Mouse (Mus musculus): ENCODE data around the gene Hcls1. TPM values are rescaled to one million over a fixed set of nuclear protein-coding genes. Genes with fewer than 3 reads are reported as not detected.
A peak's percentile ranks its signal among the peaks of the same experiment; 100 is the strongest.

Gene Hcls1
- total RNA-seq, 1 experiment from 2014 or later, result 146 TPM

DNA sequence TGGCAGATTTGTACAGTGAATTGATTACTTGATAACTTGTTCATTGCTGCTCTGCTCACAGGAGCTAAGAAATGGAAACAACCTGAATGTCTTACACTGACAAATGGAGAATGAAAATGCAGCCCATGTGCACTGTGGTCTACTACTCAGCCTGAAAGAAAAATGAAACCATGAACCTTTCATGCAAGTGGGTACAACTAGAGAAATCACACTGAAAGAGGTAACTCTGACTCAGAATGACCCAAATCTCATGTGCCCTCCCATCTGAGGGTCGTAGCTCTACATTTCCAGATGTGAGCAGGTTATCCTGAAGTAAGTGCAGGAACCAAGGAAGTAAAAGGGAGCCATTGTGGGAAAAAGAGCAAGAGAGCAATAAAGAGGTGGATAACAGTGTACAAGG lies 49.0 kb downstream of the Hcls1 start:
- ATAC-seq (replicated peaks; ENCODE audit: low read depth, poor library complexity, severe bottlenecking), result no peak

DNA sequence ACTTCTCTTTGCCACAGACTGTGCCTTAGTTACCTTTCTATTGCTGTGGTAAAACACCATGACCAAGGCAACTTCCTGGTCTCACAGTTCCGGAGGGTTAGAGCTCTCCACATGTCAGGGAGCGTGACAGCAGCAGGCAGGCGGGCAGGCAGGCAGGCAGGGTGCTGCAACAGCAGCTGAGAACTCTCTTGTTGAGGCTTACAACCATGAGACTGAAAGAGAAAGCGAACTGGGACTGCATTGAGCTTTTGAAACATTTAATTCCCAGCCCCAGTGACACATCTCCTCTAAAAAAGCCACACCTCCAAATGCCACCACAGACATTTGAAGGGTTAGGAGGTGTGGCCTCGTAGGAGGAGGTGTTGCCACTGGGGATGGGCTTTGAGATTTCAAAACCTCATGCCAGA lies 50.9 kb downstream of the Hcls1 start:
- ATAC-seq (replicated peaks; ENCODE audit: low read depth, poor library complexity, severe bottlenecking), result peak; percentile 78

DNA sequence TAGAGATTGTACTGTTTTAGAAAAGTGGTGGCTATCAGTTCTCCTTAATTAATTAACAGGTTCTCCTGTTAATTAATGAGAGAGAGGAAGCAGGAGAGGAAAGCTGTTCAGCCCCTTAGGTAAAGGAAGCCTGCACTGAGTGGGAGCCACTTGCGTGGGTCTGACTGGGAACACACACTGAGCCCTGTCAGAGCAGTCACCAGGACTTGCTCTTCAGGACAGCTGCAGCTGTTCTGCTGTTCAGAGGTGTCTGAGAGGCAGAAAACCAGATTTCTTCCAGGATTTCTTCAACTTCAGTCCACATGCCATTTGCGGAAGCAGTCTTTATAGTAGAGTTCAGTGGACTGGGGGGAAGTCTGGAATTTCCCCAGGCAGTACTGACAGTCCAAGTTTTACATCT lies 52.6 kb downstream of the Hcls1 start:
- no peak for ATAC-seq (replicated peaks; ENCODE audit: low read depth, poor library complexity, severe bottlenecking)

DNA sequence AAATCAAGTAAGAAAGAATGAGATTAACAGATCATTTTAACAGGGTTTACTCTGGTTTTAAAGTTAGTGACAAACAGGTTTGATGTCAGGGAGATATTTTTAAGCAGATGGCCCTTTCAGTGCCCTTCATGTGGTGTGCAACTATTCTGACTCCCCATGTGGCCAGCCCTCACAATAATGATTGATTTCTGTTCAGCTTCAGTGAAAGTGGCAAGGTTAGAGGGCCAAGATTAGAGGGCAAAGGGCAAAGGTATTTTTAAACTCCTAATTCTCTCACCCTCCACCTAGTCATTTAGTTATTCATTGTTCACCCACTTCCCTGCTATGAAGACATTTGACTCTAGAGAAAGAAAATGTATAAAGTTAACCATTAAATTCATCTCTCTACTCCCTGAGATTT lies 53.3 kb downstream of the Hcls1 start:
- ATAC-seq (replicated peaks; ENCODE audit: low read depth, poor library complexity, severe bottlenecking), result no peak

DNA sequence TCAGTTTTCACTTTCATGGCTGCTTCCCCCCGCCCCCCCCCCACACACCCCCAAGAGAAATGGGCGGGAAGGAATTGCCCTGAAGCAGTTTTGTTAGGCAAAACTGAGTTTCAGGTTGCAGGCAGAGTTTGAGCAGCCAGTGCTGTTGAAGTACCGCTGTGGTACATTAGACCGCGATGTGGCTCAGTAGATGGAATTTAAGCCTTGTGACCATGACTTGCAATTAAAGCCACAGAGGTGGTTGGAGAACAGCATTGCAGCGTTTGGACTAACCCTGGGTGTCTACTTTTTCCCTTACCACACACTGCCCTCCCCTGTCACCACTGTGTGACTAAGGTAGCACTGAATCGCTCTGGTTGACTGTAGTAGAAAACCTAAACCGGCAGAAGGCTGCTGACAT lies 54.7 kb downstream of the Hcls1 start:
- ATAC-seq (replicated peaks; ENCODE audit: low read depth, poor library complexity, severe bottlenecking), result peak; percentile 83

DNA sequence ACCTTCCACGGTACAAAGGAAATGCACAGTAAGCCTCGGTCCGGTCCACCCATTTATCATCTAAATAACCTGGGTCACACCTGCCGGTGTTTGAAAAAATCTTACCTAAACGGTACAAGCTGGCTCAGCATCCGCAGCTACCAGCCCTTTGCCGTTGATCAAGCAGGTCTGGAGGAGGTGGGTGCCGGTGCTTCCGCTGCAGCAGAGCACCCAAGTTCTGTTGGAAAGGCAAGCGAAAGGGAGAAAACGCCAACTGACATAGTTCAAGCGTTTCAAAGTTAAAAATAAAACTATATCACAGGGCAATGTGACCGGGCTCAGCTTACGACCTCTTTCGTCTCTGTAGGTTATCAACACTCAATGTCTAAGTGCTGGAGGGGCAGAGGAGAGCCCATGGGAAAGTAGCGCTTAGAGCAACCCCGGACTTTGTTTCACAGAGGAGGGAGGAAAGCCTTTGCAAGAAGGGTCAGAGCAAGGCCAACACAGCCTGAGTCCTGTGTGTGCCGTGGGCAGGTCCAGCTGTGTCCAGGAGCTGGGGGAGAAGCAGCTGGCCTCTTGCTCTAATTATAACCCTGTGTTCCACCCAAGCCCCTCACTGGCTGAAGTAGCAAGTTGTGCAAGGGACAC lies 55.3 kb downstream of the Hcls1 start, which contains the start of gene Fbxo40:
Gene Fbxo40 (minus strand): TSS at position 469 of the 627 bp plus-strand sequence.
- ATAC-seq (replicated peaks; ENCODE audit: low read depth, poor library complexity, severe bottlenecking), result no peak

DNA sequence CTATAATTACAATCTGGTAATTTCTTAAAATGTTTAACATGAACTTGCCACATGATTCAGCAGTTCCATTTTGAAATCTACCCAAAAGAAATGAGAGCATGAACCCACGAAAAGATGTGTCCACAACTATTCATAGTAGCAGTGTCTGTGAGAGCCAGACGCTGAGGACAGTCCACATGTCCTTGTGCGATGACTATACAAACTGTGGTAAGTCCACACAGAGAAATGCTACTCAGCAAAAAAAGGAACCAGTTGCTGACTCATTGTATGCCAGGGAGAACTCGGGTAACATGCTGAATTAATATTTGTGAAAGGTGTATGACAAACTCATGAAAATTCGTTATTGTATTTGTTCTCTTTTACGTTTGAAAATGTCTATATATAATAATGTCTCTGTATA lies 62.9 kb downstream of the Hcls1 start:
- ATAC-seq (replicated peaks; ENCODE audit: low read depth, poor library complexity, severe bottlenecking), result peak; percentile 72

DNA sequence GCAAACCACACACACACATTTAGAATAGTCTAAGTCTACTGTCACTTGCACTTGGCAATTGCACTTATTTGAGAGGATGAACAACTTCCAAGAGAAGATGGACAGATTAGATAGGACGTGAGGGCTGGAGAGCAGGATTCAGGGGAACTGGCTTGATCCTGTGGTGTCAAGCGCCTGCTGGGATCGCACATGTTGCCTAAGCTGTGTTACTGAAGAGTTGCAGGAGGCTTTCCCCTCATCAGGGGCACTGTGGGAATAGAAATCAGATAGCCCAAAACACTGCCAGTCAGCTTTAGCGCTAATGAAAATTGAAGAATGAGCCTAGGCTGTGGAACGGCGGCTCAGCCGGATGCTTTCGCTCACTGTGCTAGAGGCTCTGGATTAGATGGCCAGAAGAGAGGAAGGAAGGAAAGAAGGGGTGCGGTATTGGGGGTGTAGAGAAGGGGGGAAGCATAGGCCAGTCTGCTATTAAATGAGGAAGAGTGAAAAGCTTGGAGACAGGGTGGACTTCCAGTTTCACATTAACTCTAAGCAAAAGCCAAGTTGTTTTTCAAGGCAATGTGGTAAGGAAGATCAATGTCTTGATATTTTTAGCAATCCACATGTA lies 64.7 kb downstream of the Hcls1 start:
- ATAC-seq (replicated peaks; ENCODE audit: low read depth, poor library complexity, severe bottlenecking), result peak; percentile 93

DNA sequence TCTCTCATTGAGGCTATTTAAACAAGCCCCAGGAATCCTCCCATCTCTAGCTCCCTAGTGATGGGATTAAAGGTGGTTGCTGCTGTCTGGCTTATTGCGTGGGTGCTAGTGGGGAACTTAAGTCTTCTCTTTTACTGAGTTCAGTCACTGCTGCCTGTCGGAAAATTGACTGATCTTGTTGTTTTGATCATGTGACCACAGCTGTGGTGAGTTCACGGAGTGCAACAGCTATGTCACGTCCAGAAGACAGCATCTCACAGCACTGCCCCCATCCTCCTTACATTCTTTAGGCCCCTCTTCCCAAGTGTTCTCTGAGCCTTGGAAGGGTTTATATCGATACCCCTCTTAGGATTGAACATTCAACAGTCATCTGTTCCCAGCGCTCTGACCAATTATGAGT lies 74.5 kb downstream of the Hcls1 start:
- ATAC-seq (replicated peaks; ENCODE audit: low read depth, poor library complexity, severe bottlenecking), result no peak

DNA sequence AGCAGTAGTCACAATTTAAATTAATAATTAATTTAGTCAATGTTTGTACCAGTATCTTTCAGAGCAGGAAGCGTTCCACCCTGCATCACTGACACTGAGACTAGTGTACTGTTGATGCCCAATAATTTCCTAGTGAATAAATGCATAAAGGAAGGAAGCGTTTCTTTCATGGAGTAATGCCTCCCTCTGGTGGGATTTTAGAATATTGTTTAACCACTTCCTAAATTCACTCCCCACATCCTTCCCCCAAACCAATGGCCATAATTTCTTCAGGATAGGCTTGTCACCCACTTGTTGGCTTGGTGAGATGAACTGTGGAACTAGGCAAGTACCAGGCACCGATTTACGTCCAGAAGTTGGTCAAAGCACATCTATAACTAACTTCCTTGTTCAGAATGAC lies 75.6 kb downstream of the Hcls1 start:
- ATAC-seq (replicated peaks; ENCODE audit: low read depth, poor library complexity, severe bottlenecking), result peak; percentile 79

DNA sequence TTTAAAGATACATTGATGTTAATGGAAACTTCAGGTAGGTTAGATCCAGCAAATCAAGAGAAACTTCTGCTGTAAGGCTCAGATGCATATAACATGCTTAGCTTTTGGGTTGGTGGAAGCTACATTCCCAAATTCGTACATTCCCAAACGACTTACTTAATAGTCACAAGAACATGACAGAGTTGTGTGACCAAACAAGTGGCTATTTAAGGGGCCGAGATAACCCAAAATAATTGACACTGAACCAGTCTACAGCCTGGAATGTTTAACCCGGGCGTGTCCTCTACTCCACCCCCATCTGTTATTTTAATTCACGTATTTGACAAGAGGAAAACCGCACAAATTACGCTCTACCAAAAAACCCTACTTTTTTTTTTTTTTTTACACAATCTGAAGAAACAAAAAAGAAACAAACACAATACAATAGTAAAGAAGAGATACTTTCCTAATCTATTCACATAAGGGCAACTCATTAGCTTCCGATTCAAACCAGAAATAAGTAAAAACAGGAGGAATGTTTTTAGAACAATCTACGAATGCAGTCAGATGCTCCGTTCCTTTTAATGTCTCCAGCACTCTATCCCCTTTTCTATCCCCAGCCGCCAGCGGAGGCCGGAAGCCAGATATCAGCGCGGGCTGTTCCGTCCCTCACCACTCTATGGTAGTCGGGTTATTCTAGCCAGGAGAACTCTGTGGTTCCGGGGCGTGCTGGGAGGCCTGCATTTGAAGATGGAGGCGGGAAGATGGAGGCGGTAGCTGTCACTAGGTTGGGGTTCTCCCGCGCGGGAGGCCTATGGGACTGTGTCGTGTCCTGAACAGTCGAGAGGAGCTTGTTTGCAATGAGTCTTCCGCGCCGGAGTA lies 76.5 kb downstream of the Hcls1 start, which contains the start of gene Polq:
Gene Polq (plus strand): TSS at position 726 of the 861 bp plus-strand sequence.
- peak; percentile 96 for ATAC-seq (replicated peaks; ENCODE audit: low read depth, poor library complexity, severe bottlenecking)

DNA sequence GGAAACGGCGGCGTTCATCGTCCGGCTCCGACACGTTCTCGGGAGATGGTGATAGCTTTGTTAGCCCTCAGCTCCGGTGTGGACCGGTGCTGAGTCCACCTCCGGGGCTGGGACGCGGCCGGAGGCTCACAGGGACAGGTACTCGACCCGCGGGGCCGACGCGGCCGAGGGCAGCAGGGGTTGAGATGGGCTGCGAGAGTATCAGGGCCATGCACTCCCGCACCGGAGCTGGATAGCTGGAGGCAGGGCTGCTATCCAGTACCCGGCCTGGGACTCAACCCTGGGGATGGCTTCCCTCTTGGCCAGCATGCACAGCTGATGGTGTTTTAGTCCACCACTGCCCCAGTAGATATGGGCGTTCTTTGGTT lies 77.1 kb downstream of the Hcls1 start:
- no peak for ATAC-seq (replicated peaks; ENCODE audit: low read depth, poor library complexity, severe bottlenecking)

DNA sequence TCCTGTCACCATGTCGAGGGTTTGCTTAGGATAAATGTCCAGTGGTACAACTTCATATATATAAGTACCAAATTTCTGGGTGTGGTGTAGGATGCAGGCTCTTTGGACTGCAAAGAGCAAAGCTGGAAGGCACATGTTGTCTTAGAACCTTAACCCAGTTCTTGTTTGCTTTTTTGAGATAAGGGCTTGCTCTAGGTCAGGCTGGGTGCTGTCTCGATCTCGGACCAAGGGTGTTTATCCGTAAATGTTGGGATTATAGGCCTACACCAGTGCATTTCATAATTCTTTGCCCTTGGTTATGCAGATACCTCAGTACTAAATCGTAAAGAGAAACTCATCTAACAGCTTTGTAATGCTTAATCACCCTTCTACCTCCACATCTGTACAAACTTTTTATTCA lies 77.6 kb downstream of the Hcls1 start:
- ATAC-seq (replicated peaks; ENCODE audit: low read depth, poor library complexity, severe bottlenecking), result no peak

Other genes starting within 250 kb of the Hcls1 start
- 0.44 TPM in 1 of 2 replicates, not detected in the other for gene Ildr1, start 241.0 kb upstream of the Hcls1 start, total RNA-seq (2017)
- 31.8 and 33.6 TPM in 2 replicates for gene Slc15a2, start 150.0 kb upstream of the Hcls1 start, total RNA-seq (2017)
- 32.1 and 47.8 TPM in 2 replicates for gene Iqcb1, start 106.6 kb upstream of the Hcls1 start, total RNA-seq (2017)
- gene Eaf2, start 60.0 kb upstream of the Hcls1 start, total RNA-seq (2017), result not detected in 2 replicates
- gene Golgb1, start 59.8 kb upstream of the Hcls1 start, total RNA-seq (2017), result 44.5 and 58.3 TPM in 2 replicates
- 0.18 TPM in 1 of 2 replicates, not detected in the other for gene Fbxo40, start 55.5 kb downstream of the Hcls1 start, total RNA-seq (2017)
- 24.0 and 37.6 TPM in 2 replicates for gene Polq, start 76.8 kb downstream of the Hcls1 start, total RNA-seq (2017)